Mouse (Mus musculus) erythroblast, embryonic 14.5 days (primary cell): ENCODE measurements around the gene Tmpo.

ENCODE experiments used
- GATA1 ChIP-seq: IDR thresholded peaks from 2 replicates; pipeline ENCODE4 v1.6.1; 2012; ENCODE audit warnings: low read length, inconsistent platforms, mixed read lengths
- TAL1 ChIP-seq: IDR thresholded peaks from 3 replicates; pipeline ENCODE4 v1.6.1; 2012; ENCODE audit warnings: low read length, inconsistent platforms, mixed read lengths

DNA sequence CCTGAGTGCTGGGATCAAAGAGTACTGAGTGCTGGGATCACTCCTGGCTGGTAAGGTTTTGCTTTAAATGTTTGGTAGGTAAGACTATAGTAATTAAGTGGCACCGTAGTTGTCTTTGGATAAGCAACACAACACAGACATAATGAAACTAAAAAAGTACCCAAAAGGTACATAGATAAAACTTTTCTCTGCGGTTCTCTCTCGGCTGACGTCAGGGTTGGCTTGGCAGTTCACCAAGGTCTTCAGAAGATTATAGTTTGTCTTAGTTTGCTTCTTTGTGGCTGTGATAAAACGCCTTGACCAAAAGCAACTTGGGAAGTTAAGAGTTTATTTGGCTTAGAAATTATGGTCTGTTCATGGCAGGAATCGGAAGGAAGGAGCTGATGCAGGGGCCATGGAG lies 8.4 kb upstream of the Tmpo start:
- no peak for TF ChIP-seq TAL1
- TF ChIP-seq GATA1 = no peak
